Mouse (Mus musculus) urinary bladder, adult 18-20 months (tissue): ENCODE results near the gene Mrpl30.

ENCODE experiments used
- DNase-seq, 2 experiments: peaks; one replicate each; pipeline ENCODE4 v3.0.0; 2022; ENCODE audit warnings: low spot score in 2 of 2, mixed read lengths in 2 of 2

The Mrpl30 gene

GRCm38 (mm10) chr1:37900288-37900687, 10.0 kb downstream of the Mrpl30 start:
- no peak for DNase-seq

- no peak for DNase-seq
Observed at GRCm38 (mm10) chr1:37903178-37903577, 12.9 kb downstream of the Mrpl30 start.

GRCm38 (mm10) chr1:37912751-37913150, 22.5 kb downstream of the Mrpl30 start:
- DNase-seq: no peak

- DNase-seq: no peak
Observed at GRCm38 (mm10) chr1:37916393-37916792, 26.1 kb downstream of the Mrpl30 start, which contains the start of gene Lyg2. Gene Lyg2 (minus strand): TSS chr1:37916493.

DNA sequence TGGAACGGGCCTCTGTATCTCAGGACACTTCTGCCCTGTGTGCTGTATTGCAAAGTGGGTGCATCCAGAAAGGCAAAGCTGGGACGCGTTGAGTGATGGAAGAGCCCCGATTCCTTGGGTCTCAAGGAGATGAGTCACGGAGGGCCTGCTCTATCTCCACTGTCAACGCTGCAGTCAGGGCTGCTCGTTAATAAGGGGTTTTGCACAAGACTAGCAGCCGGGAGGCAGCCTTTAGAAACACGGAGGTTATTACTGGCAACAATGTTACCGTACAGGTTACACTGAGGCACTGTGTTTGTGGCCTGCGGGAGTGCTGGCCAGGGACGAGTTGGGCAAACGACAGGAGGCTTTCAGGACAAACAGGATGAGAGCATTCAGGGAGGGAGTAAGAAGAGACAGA, 27.4 kb downstream of the Mrpl30 start:
- DNase-seq: no peak

DNA sequence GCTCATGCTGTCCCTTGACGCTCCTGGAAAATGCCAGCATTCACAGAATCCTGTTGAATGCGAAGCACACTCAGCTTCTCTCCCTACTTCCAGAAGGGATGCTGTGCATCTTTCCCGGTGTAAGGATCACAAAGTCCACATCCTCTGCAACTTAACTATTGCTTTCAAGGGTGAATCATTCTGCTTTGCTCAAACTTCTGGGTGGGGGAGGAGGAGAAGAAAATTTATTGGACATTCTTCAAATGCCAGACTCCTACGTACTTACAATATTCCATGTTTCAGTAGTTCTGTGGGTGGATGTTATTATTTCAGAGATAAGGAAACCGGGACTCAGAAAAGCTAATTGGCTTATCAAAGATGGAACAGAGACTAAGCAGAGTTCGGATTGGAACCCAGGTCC, 27.8 kb downstream of the Mrpl30 start:
- no peak for DNase-seq

DNA sequence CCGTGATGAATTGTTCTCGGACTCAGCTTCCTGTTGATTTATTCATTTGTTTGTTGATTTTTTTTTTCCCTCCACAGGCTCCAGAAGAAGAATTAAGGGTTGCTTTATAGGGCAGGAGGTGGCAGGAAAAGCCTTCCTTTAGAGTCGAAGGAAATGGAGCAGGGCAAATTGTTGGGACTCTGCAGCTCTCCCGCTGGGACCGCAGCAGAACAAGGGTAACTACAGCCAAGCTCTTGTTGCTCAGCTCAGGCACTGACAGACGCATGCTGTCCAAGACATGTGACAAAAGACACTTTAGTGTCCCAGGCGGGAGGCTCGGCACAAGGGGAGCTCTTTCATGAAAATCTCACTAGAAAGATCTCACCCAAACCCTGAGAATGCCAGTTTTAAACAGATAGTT, 32.3 kb downstream of the Mrpl30 start:
- DNase-seq: no peak

DNA sequence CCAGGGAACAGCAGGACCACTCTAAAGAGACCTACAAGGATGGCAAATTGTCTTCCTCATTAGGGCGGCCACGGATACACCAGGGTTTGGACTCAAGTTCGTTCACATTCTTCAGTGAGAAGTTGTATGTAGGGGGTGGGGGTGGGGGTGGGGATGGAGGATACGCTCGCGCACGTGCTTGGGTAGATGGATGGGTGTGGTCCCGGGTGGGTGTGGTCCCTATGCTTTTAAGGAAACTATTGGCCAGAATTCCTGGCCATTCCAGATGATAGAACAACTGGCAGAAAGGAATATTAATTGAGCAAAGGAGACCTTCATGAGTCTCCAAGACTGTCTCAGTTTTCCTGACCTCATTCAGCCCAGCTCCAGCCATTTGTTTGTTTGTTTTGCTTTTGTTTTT, 35.7 kb downstream of the Mrpl30 start:
- DNase-seq: no peak

- peak; percentile 41 to 49 for DNase-seq
Observed at GRCm38 (mm10) chr1:37931806-37932205, 41.5 kb downstream of the Mrpl30 start.
